Mouse (Mus musculus): ENCODE measurements around the gene Cnfn.

The Cnfn gene

DNA sequence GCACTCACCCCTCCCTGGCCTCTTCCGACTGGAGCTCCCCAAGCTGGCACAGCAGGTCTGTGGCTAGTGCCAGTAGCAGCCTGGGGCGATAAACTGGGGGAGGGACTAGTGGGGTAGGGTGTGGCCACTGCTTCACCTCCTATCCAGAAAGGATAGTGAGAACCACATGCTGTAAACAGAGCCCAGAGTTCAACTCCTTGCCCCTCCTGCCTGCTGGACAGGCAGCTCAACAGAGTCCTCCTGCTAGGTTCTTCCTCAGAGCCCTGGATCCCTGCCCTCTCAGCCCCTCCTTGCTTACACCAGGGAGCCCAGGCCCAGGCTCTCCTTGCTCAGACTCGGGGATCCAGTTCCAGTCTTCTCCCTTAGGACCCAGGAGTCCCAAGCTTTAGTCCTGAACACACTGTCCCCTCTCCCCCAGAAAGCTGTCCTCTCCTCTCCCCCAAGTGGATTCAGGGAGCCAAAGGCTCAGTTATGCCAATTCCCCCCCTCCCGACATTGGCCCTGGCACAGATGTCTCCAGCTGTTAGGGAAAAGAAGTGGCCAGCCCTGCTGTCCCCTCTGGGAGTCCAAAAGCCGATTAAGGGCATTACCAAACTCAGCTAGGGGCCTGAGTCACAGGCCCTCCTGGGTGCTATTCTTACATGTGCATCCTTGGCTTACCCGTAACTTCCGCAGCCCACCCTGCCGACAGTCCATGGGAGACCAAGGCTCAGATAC, 20.7 kb upstream of the Cnfn start:
- DNase-seq (ENCODE audit: low spot score) = no peak

- DNase-seq (ENCODE audit: low spot score) = no peak
Measured at GRCm38 (mm10) chr7:25388916-25389315, 19.4 kb upstream of the Cnfn start.

GRCm38 (mm10) chr7:25387811-25388440, 18.4 kb upstream of the Cnfn start:
- DNase-seq (ENCODE audit: low spot score) = no peak

DNA sequence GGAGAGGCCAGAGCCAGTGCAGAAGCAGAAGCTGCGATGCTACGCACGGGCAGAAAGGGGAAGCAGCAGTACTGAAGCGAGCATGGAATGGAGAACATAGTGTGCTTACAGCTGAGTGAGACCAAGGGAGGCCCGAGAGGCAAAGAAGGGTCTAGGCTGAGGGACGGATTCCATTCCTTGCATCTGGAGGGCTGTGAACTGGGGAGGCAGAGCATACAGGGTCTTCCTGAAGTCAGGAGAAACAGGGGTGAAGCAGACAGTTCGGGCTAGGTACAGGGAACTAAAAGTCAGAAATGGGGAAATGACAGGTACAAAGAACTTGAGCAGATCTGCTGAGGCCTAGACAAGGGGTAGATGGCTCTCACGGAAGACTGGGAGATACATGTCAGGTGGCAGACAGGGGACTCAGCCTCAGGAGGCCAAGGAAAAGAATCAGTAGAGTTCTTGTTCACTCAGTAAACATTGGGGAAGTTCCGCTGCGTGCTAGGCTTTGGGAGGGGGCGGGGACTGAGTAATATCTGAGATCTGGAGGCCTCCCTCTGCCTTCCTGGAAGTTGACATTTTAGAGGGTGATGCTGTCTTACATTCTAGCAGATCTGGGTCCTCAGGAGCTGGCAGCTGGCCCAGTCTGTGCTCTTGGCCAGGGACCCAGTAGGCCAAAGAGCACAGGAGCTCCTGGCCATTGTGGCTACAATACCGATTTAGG, 16.5 kb upstream of the Cnfn start:
- DNase-seq (ENCODE audit: low spot score) = peak; percentile 22

DNA sequence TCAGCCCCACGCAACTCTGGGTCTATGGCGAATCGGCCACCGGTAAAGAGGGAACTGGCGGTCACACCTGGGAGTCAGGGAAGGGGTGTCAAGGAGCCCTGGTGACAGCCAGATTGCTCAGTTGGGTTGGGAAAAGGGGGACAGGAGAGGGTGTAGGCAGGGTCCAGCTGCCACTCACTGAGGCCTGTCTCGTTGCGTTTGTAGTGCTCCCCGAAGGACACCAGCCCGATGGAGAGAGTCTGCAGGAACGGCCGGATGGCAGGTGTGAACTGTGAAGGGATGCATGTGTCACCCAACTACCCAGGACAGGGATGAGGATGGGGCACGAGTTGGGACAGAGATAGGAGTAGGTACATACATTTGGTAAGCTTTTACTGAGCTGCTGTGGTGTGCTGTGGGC, 15.7 kb upstream of the Cnfn start:
- no peak for DNase-seq (ENCODE audit: low spot score)

- DNase-seq (ENCODE audit: low spot score) = no peak
Measured at GRCm38 (mm10) chr7:25384818-25385217, 15.3 kb upstream of the Cnfn start.

DNA sequence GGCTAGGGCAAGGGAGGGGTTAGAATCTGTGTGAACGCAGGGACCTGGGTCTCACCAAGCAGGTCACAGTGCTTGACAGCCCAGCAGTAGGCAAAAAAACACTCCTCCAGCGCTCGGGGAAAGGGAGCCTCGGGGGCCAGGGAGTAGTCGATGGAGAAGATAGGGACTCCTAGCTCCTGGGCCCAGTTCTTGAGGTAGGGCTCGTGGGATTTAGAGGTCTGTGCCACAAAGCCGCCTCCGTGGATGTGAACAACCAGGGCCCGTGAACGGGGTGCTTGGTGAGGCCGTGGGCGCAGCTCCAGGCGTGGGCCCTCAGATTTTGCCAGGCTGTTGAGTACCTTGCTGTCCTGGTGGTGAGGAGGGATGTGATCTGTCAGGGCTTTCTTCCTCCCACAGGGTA, 14.8 kb upstream of the Cnfn start:
- no peak for DNase-seq (ENCODE audit: low spot score)

DNA sequence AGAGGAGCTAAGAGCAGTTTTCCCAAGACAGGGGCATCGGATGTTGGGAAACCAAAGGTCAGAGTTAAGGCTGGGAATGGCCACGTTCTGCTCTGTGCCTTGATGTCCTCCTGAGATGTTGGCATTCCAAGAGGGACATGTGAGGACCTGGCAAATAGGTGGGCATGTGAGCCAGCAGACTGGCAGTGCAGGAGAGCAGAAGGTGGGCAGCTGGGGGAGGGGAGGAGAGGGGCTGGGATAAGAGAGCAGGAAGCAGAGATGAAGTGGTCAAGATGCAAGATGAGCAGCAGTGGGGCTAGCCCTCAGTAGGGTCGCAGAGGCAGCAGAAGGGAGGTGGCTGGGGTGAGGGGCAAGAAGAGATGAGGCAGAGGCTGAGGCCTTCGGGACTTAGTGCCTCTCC, 14.4 kb upstream of the Cnfn start:
- no peak for DNase-seq (ENCODE audit: low spot score)

DNA sequence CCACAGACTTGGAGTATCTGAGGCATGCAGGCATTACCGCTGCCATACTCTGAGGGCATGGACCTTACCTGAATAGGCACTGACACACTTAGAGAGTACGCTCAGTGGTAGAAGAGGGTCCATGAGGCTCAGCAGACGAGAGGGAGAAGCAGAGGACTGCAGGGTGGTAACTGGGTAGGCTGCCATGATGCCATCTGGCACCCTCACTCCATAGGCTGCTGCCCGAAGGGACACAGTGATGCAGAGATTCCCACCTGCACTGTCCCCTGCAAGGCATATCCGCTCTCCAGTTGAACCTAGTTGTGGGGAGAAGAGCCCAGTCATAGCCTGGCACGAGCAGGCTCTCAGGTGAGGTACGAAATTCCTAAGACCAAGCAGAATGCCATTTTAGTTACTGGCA, 13.9 kb upstream of the Cnfn start:
- no peak for DNase-seq (ENCODE audit: low spot score)

DNA sequence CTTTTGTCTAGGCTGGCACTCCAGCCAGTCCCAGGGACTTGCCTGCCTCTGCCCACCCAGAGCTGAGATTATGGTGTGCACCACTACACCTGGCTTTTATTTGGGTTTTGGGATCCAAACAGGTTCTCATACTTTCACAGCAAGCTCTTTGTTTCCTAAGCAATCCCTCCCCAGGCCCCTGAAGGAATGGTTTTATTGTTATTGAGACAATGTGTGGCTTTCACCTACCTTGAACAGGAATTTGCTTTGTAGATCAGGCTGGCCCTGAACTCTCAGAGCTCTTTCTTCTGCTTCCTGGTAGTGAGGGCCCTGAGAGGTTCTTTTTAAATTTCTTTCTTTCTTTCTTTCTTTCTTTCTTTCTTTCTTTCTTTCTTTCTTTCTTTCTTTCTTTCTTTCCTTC, 13.0 kb upstream of the Cnfn start:
- no peak for DNase-seq (ENCODE audit: low spot score)

DNA sequence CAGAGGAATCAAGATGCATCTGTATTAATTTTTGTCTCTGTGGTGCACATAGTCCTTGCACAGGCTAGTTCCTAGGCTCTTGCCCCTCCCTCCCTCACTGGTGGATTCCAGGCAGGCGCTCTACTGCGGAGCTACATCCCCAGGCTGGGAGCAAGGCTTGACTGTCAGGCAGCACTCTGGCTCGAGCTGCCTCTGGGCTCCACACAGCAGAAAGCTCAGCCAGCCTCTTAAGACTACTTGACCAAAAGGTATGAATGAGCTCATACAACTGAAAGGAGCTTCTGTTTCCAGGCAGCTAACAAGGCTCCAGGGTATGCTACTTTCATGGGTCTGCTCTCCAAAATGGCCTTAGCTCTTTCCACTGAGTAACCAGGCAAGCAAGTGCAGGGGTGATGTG, 11.8 kb upstream of the Cnfn start:
- DNase-seq (ENCODE audit: low spot score) = no peak

DNA sequence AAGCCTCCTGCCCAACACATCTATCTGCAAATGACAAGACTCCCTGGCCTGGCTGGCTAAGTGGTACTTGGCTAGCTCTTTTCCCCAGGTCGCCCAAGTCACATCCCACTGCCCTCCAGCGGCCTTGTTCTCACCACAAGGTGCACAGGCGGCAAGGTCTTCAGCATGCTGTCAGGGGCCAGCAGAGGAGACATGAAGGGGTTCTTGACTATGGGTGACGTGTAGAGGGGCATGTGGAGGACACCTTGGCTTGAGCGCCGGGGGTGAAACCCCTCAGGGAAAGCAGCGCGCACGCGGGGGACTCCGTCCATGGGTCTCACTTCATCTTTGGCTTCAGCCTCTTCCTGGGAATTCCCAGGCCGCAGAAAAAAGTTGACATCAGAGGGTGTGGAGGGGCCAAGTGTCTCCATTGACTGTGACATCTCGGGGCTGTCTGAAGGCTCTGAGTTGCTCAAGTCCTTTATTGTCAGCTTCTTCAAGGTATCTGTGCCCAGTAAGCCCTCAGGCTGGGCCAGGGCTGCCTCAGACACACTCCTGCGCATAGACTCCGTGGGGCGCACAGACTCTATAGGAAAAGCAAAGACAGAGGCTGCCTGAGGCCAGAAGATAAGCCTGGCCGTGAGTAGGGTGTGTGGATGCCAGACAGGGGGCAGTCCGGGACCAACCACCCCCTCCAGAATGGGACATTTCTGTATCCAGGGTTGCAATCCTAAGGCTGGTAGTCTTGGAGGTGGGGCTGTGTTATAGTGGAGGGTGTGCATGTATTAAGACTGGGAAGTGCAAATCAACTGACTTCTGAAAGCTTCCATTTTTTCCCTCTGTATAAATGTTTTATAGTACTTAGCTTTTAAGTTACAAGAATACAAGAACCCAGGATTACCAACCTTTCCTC, 11.1 kb upstream of the Cnfn start:
- no peak for DNase-seq (ENCODE audit: low spot score)

GRCm38 (mm10) chr7:25379551-25380351, 10.2 kb upstream of the Cnfn start:
- DNase-seq (ENCODE audit: low spot score) = peak; percentile 90

DNA sequence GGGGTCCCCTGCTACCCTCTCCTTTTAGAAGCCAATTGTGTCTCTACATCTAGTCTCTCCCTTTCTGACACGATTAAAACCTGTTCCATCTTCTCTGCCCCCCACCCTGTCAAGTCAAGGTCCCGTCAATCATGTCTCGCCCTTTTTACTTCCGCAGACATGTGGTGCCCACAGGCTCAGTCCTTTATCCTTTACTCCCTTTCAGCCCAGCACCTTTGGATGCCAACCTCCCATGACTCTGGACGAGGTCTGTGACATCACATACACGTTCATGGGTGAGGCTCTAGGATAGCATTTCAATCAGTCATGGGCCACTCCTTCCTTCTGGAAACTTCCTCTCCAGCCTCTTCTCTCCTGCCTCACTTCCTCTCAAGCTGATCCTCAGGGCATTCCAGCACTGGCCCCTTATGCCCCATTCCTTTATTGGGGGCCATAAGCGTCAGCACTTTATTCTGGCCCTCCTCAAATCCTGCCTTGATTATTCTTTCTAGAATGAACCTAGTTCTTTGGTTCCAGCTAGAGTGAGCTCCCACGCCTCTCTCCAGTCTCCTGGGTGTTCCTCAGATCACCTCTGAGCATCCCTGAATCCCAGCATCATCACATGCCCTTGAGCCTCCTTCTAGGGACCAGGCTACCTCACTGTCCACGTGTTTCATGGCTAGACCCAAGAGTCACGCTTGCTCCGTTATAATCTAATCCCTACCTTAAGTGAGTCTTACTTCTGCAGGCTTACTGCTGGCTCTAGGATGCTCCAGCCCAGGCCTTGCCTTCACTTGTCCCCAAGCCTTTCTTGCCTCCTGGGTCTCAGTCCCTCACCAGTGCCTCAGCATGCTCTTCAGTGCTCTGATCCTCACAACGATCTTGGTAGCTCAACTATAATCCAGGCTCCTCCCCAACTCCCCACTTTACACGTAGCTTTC, 8.9 kb upstream of the Cnfn start:
- DNase-seq (ENCODE audit: low spot score) = no peak

- DNase-seq (ENCODE audit: low spot score) = no peak
Measured at GRCm38 (mm10) chr7:25377100-25377700, 7.7 kb upstream of the Cnfn start.

DNA sequence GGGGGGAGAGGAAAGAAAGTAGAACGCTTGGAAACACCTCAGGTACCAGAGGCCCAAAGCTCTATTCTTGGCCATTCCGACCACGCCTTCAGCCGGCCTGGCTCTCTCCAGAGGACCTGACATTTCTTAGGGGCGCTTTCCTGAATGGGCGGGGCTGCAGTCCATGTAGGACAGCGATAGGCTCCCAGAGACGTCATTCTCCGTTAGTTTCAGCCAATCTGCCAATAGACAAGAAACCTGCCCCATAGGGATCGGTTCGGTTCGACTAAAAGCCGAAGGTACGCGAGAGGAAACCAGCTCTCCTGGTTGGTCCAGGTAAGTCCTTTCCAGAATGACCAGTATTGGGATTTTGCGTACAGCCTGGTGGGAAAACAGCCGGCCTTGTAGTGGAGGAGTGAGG, 7.0 kb upstream of the Cnfn start:
- DNase-seq (ENCODE audit: low spot score) = no peak

- DNase-seq (ENCODE audit: low spot score) = no peak
Measured at GRCm38 (mm10) chr7:25372441-25372840, 2.9 kb upstream of the Cnfn start.

DNA sequence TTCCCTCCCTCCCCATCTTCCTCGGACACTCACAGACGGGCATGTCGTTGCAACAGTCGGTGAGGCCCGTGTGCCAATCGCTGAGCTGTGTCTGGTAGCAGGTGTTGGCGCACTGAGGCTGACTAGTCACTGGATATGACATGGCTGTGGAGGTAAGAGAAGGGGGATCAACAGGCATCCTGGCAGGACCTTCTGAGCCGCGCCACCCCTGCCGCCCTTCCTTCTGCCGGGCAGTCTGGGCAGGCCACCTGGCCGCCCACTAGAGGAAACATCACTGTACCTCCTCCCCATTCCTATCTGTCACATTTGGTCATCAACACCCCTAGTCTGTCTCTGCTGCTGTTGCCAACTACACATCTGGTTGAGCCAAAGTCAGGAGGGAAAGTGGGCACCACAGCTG, 1.2 kb downstream of the Cnfn start:
- DNase-seq (ENCODE audit: low spot score) = no peak

DNA sequence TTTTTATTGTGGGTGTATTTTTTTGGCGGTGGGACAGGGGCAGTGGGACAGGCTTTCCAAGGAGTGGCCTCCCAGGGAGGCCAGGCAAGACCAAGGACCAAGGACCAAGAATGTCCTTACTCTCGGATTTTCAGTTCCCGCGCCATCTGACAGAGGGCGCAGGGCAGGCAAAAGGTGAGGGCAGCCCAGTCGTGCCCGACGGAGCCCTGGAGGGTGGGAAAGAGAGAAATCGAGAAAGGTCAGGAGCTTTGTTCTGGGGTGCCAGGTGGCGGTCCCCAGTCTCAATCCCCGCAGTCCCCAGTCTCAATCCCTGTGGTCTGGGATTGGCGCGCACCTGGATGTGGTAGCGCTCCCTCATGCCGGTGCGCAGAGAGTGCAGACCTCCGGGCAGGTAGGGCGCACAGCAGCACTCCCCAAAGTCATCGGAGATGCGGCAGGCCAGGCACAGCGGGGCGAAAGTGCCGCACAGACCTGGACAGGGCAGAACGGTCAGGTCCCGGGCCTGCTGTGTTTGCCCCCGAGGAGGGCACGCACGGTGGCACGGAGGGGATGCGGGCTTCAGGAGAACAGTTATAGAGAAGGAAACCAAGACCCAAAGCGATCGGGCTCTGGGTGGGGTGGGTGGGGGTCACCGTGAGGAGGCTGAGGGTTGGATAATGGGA, 1.8 kb downstream of the Cnfn start:
- DNase-seq (ENCODE audit: low spot score) = no peak

All from T-cell, adult 2 months (primary cell).